Mouse (Mus musculus) forebrain, embryonic 10.5 days (tissue): ENCODE data around the gene Dnajc11. TPM values are rescaled to one million over a fixed set of nuclear protein-coding genes. Genes with fewer than 3 reads are reported as not detected.

Experiments
- DNase-seq: peaks from one replicate; pipeline ENCODE4 v3.0.0-alpha.2; 2017; ENCODE audit warnings: low spot score; ENCODE audit errors: extremely low spot score
- H3K27ac ChIP-seq: fragments of 300-500 bp; sonication (generic); 2 replicates; pipeline ENCODE4 v1.5.1; 2016; ENCODE audit warnings: mild to moderate bottlenecking
- H3K27me3 ChIP-seq: fragments of 300-500 bp; sonication (generic); 2 replicates; pipeline ENCODE4 v1.6.1; 2016; ENCODE audit warnings: mild to moderate bottlenecking; ENCODE audit not compliant: poor library complexity, severe bottlenecking
- H3K36me3 ChIP-seq: fragments of 300-500 bp; sonication (generic); replicated peaks from 2 replicates; pipeline ENCODE4 v1.6.1; 2016; ENCODE audit warnings: mild to moderate bottlenecking, moderate library complexity
- H3K4me1 ChIP-seq: fragments of 300-500 bp; sonication (generic); 2 replicates; pipeline ENCODE4 v1.6.1; 2016
- H3K4me3 ChIP-seq: fragments of 300-500 bp; sonication (generic); 2 replicates; pipeline ENCODE4 v1.5.1; 2016; ENCODE audit warnings: mild to moderate bottlenecking, moderate library complexity
- H3K9me3 ChIP-seq: fragments of 300-500 bp; sonication (generic); 2 replicates; pipeline ENCODE4 v1.6.1; 2016; ENCODE audit warnings: mild to moderate bottlenecking, moderate library complexity
- WGBS: fragments of 180-500 bp; shearing (Covaris S2); methylation state at CpG from one replicate; pipeline ENCODE4 v1.1.7; 2016; 5-methylcytosine and 5-hydroxymethylcytosine counted together
- polyA plus RNA-seq: library from polyadenylated mRNA; unstranded; fragments of >200 nt; fragmentation: Nextera tagmentation; extraction: Ambion mirVana; gene quantifications from 2 replicates; pipeline ENCODE4 v1.2.1, GENCODE M21; 2016

Dnajc11 gene
- polyA plus RNA-seq, 1 experiment from 2014 or later: 113 TPM

- DNase-seq: no peak
- no peaks in the 10 kb centered on the region for H3K27me3 ChIP-seq
- H3K36me3 ChIP-seq: peaks cover 47% of the 10 kb centered on the region
- no peak overlapping the region for H3K27ac ChIP-seq
- H3K4me1 ChIP-seq: no peaks in the 10 kb centered on the region
- no peak overlapping the region for H3K4me3 ChIP-seq
- WGBS: 92% methylated on average over 11 of the region's 11 CpGs
- no peaks in the 10 kb centered on the region for H3K9me3 ChIP-seq
These were observed 12.7 kb downstream of the Dnajc11 start for GRCm38 (mm10) chr4:151946211-151946610.

- no peak for DNase-seq
- Histone ChIP-seq H3K27ac (no peak overlapping the region), H3K4me1 (no peaks in the 10 kb centered on the region), H3K27me3 (no peaks in the 10 kb centered on the region), H3K9me3 (no peaks in the 10 kb centered on the region), H3K36me3 (peaks cover 64% of the 10 kb centered on the region), H3K4me3 (no peak overlapping the region)
- 95% methylated on average over 14 of the region's 14 CpGs for WGBS
These were observed 15.3 kb downstream of the Dnajc11 start for GRCm38 (mm10) chr4:151948497-151949471.

GRCm38 (mm10) chr4:151953209-151953608, 19.7 kb downstream of the Dnajc11 start:
- H3K4me1 ChIP-seq: no peaks in the 10 kb centered on the region
- H3K9me3 ChIP-seq: no peaks in the 10 kb centered on the region
- no peak overlapping the region for H3K4me3 ChIP-seq
- H3K36me3 ChIP-seq: peaks cover 96% of the 10 kb centered on the region
- no peak overlapping the region for H3K27ac ChIP-seq
- WGBS: 93% methylated on average over 6 of the region's 6 CpGs
- no peaks in the 10 kb centered on the region for H3K27me3 ChIP-seq
- no peak for DNase-seq

- 93% methylated on average over 1 of the region's 1 CpGs for WGBS
- Histone ChIP-seq H3K9me3 (no peaks in the 10 kb centered on the region), H3K4me3 (no peak overlapping the region), H3K27me3 (no peaks in the 10 kb centered on the region), H3K36me3 (peaks cover 97% of the 10 kb centered on the region), H3K27ac (no peak overlapping the region), H3K4me1 (no peaks in the 10 kb centered on the region)
- DNase-seq: no peak
These were observed 22.3 kb downstream of the Dnajc11 start for GRCm38 (mm10) chr4:151955791-151956190.

GRCm38 (mm10) chr4:151957584-151958315, 24.3 kb downstream of the Dnajc11 start:
- Histone ChIP-seq H3K4me1 (no peaks in the 10 kb centered on the region), H3K36me3 (peaks cover 93% of the 10 kb centered on the region), H3K9me3 (no peaks in the 10 kb centered on the region), H3K4me3 (no peak overlapping the region), H3K27ac (no peak overlapping the region), H3K27me3 (no peaks in the 10 kb centered on the region)
- DNase-seq: no peak
- 86% methylated on average over 9 of the region's 9 CpGs for WGBS

GRCm38 (mm10) chr4:151959849-151960512, 26.5 kb downstream of the Dnajc11 start:
- Histone ChIP-seq H3K4me3 (no peak overlapping the region), H3K27me3 (no peaks in the 10 kb centered on the region), H3K27ac (0 out of 2 replicates have a peak overlapping the region, but pooled peaks have one; percentile 17), H3K9me3 (no peaks in the 10 kb centered on the region), H3K36me3 (peaks cover 93% of the 10 kb centered on the region), H3K4me1 (no peaks in the 10 kb centered on the region)
- WGBS: 92% methylated on average over 11 of the region's 11 CpGs
- DNase-seq: no peak

- Histone ChIP-seq H3K4me3 (no peak overlapping the region), H3K36me3 (peaks cover 92% of the 10 kb centered on the region), H3K9me3 (no peaks in the 10 kb centered on the region), H3K27ac (0 out of 2 replicates have a peak overlapping the region, but pooled peaks have one; percentile 17), H3K27me3 (no peaks in the 10 kb centered on the region), H3K4me1 (no peaks in the 10 kb centered on the region)
- no peak for DNase-seq
- 81% methylated on average over 3 of the region's 3 CpGs for WGBS
These were observed 27.0 kb downstream of the Dnajc11 start for GRCm38 (mm10) chr4:151960513-151960854.

GRCm38 (mm10) chr4:151962817-151963216, 29.3 kb downstream of the Dnajc11 start:
- no peaks in the 10 kb centered on the region for H3K4me1 ChIP-seq
- 93% methylated on average over 3 of the region's 3 CpGs for WGBS
- no peaks in the 10 kb centered on the region for H3K9me3 ChIP-seq
- DNase-seq: no peak
- no peak overlapping the region for H3K4me3 ChIP-seq
- peaks cover 86% of the 10 kb centered on the region for H3K36me3 ChIP-seq
- H3K27ac ChIP-seq: no peak overlapping the region
- H3K27me3 ChIP-seq: no peaks in the 10 kb centered on the region

- Histone ChIP-seq H3K36me3 (peaks cover 87% of the 10 kb centered on the region), H3K4me3 (no peak overlapping the region), H3K9me3 (no peaks in the 10 kb centered on the region), H3K27ac (no peak overlapping the region), H3K4me1 (no peaks in the 10 kb centered on the region), H3K27me3 (no peaks in the 10 kb centered on the region)
- 95% methylated on average over 26 of the region's 26 CpGs for WGBS
- DNase-seq: no peak
These were observed 34.9 kb downstream of the Dnajc11 start for GRCm38 (mm10) chr4:151968204-151968921.

GRCm38 (mm10) chr4:151972221-151972967, 38.9 kb downstream of the Dnajc11 start:
- Histone ChIP-seq H3K36me3 (peaks cover 96% of the 10 kb centered on the region), H3K27ac (no peak overlapping the region), H3K9me3 (no peaks in the 10 kb centered on the region), H3K4me3 (no peak overlapping the region), H3K27me3 (no peaks in the 10 kb centered on the region), H3K4me1 (no peaks in the 10 kb centered on the region)
- no peak for DNase-seq
- WGBS: 73% methylated on average over 10 of the region's 10 CpGs

GRCm38 (mm10) chr4:151975441-151975840, 42.0 kb downstream of the Dnajc11 start:
- no peak for DNase-seq
- Histone ChIP-seq H3K36me3 (peaks cover 97% of the 10 kb centered on the region), H3K4me1 (no peaks in the 10 kb centered on the region), H3K9me3 (no peaks in the 10 kb centered on the region), H3K4me3 (no peak overlapping the region), H3K27me3 (no peaks in the 10 kb centered on the region), H3K27ac (no peak overlapping the region)
- 91% methylated on average over 3 of the region's 3 CpGs for WGBS
